8 mouse cellular contexts compared by ENCODE assay signal in genomic region chr2:52471545-52472291, GRCm38 (mm10). TPM values are rescaled to one million over a fixed set of nuclear protein-coding genes. Genes with fewer than 3 reads are reported as not detected.
A peak's percentile ranks its signal among the peaks of the same experiment; 100 is the strongest.
DNase-seq lines count a peak whose midpoint lies in the region; ATAC-seq lines count a peak whose summit lies in the region.
"Had no signal": no experiment of that assay in that cellular context is flagged by ENCODE, and none has a peak within 500 bp of the region (broad histone marks: within the 10 kb centered on the region; RNA-seq: fewer than 3 reads in every experiment).

No protein-coding gene starts in this region.

- ATAC-seq in hindbrain, embryonic 14.5 days (ENCODE audit: low FRiP score): peak; percentile 72; the same call in 1 of the 2 replicates
- ATAC-seq in hindbrain, embryonic 12.5 days (ENCODE audit: low FRiP score): no peak
- peak; percentile 56; the same call in 1 of the 2 replicates for ATAC-seq in granulocyte monocyte progenitor cell, adult 5-6 weeks (replicated peaks; ENCODE audit: poor library complexity, severe bottlenecking)

- peak overlapping the region; percentile 32; the same call in 1 of the 2 replicates for H3K27ac ChIP-seq in hindbrain, embryonic 14.5 days
- H3K27ac ChIP-seq in hindbrain, embryonic 12.5 days: no peak overlapping the region
- H3K27ac ChIP-seq: embryonic facial prominence, embryonic 15.5 days had no signal

- H3K9me3 ChIP-seq in hindbrain, embryonic 14.5 days (ENCODE audit: control insufficient read depth, low read length): no peaks in the 10 kb centered on the region
- no peaks in the 10 kb centered on the region for H3K9me3 ChIP-seq in hindbrain, embryonic 12.5 days (replicated peaks)
- H3K9me3 ChIP-seq: embryonic facial prominence, embryonic 15.5 days had no signal

- no peaks in the 10 kb centered on the region for H3K27me3 ChIP-seq in hindbrain, embryonic 14.5 days (ENCODE audit: control insufficient read depth, insufficient read depth, low read length)
- no peaks in the 10 kb centered on the region for H3K27me3 ChIP-seq in hindbrain, embryonic 12.5 days
- H3K27me3 ChIP-seq: embryonic facial prominence, embryonic 15.5 days had no signal

- DNase-seq in hindbrain, embryonic 14.5 days (ENCODE audit: low spot score): no peak
- peak; percentile 29 to 42 for DNase-seq in cerebellum, postnatal 36 days
- DNase-seq in lung, postnatal 36 days: peak; percentile 66
- no peak for DNase-seq in thymus, postnatal 14 days
- no peak for DNase-seq in spleen, adult 18-20 months

- peaks cover 25% of the 10 kb centered on the region; the same call in 1 of the 2 replicates for H3K36me3 ChIP-seq in hindbrain, embryonic 14.5 days (replicated peaks; ENCODE audit: control insufficient read depth, insufficient read depth)
- peaks cover 25% of the 10 kb centered on the region for H3K36me3 ChIP-seq in hindbrain, embryonic 12.5 days
- H3K36me3 ChIP-seq: embryonic facial prominence, embryonic 15.5 days had no signal

- WGBS in hindbrain, embryonic 14.5 days: 56% methylated on average over 4 of the region's 4 CpGs
- WGBS in hindbrain, embryonic 12.5 days: 55% methylated on average over 4 of the region's 4 CpGs

- H3K4me1 ChIP-seq in hindbrain, embryonic 14.5 days (replicated peaks; ENCODE audit: control insufficient read depth, insufficient read depth, low read length): no peaks in the 10 kb centered on the region
- H3K4me1 ChIP-seq in hindbrain, embryonic 12.5 days: 0 out of 2 replicates have a peak, but pooled peaks cover 2% of the 10 kb centered on the region
- H3K4me1 ChIP-seq: embryonic facial prominence, embryonic 15.5 days had no signal

- H3K4me2 ChIP-seq in hindbrain, embryonic 14.5 days (replicated peaks): no peak overlapping the region
- H3K4me2 ChIP-seq in hindbrain, embryonic 12.5 days (replicated peaks): no peak overlapping the region
- H3K4me2 ChIP-seq: embryonic facial prominence, embryonic 15.5 days had no signal

- H3K4me3 ChIP-seq in hindbrain, embryonic 14.5 days (replicated peaks; ENCODE audit: low read length): no peak overlapping the region
- H3K4me3 ChIP-seq in hindbrain, embryonic 12.5 days: no peak overlapping the region
- H3K4me3 ChIP-seq: embryonic facial prominence, embryonic 15.5 days had no signal

- no peak overlapping the region for H3K9ac ChIP-seq in hindbrain, embryonic 14.5 days
- H3K9ac ChIP-seq in hindbrain, embryonic 12.5 days: no peak overlapping the region
- H3K9ac ChIP-seq: embryonic facial prominence, embryonic 15.5 days had no signal

RNA-seq across cellular contexts. Expression of gene Arl5a, which starts 47.0 kb away (rescaled TPM):
- polyA plus RNA-seq in hindbrain, embryonic 14.5 days (2014; fragmentation: Nextera tagmentation; extraction: Ambion mirVana): 62.7 and 70.8 TPM in 2 replicates
- polyA plus RNA-seq in hindbrain, embryonic 12.5 days (2016; fragmentation: Nextera tagmentation; extraction: Ambion mirVana): 65.9 and 69.2 TPM in 2 replicates
- 24.6 and 27.8 TPM in 2 replicates for total RNA-seq in granulocyte monocyte progenitor cell, adult 5-6 weeks (2014; fragmentation: Nextera tagmentation)
- 32.3 and 43.1 TPM in 2 replicates for total RNA-seq in granulocyte monocyte progenitor cell, adult 5-6 weeks (2017)

Comparison
In these comparisons a context has a peak if more than half of its experiments do, and no peak if none do; other contexts are left out.
1. DNase-seq: peak in cerebellum, postnatal 36 days (2 of 2) and lung, postnatal 36 days (single experiment); none in hindbrain, embryonic 14.5 days (single experiment), thymus, postnatal 14 days (single experiment) and spleen, adult 18-20 months (0 of 2).